Mouse (Mus musculus) megakaryocyte, adult 5-6 weeks (primary cell): ENCODE data around the gene Hs2st1. TPM values are rescaled to one million over a fixed set of nuclear protein-coding genes. Genes with fewer than 3 reads are reported as not detected.
A peak's percentile ranks its signal among the peaks of the same experiment; 100 is the strongest.

Experiments used
- ATAC-seq: 2 replicates; pipeline ENCODE4 v1.8.0; 2016; ENCODE audit warnings: mild to moderate bottlenecking, inconsistent platforms; ENCODE audit not compliant: poor library complexity, severe bottlenecking
- total RNA-seq, 2 experiments: library from RNA; stranded (forward) in 1 of 2; stranded (reverse) in 1 of 2; fragments of 153-499, 151-499 nt in 1 of 2; fragments of 221-1000, 200-1000 nt in 1 of 2; gene quantifications; 2 replicates each; pipeline versions ENCODE4 v1.2.3 to v1.2.4; 2015 to 2017

Hs2st1 gene
- total RNA-seq, 2 experiments from 2014 or later = 9.8 to 10.5 TPM

DNA sequence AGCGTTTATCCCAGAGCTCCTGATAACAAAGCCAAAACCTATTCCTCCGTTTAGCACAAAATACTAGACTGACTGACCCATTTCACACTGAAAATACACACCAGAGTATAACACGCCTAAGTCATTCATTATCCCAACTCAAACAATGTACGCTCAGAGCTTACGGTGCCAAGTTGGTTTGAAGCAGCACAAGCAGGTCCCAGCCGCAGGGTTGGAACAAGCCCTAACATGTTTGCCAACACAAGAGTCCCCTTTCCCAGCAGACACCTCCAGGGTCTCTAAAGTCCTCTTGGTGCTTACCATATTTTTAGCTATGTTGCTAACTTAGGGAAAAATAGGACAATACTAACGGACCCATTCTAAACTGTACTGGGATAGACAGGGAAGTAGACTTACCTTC, 14.8 kb downstream of the Hs2st1 start:
- no peak for ATAC-seq

DNA sequence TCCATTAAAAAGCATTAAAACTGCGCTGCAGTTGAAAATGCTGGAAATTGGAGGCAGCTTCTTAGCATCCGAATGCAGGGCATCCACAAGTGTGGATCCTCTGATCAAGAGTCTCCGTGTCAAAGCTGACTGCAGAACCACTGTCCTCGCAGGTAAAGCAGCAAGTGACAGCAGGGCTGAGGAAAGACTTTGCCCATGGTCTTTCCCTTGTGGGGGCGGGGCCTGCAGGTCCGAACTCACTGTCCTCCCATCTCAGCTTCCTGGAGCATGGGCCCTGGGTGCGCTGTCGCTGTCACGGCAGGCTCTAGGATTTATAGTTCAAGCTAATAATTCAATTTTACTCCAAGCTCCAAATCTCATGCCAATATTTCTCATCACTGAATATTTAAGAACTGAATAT, 15.5 kb downstream of the Hs2st1 start:
- ATAC-seq = no peak

DNA sequence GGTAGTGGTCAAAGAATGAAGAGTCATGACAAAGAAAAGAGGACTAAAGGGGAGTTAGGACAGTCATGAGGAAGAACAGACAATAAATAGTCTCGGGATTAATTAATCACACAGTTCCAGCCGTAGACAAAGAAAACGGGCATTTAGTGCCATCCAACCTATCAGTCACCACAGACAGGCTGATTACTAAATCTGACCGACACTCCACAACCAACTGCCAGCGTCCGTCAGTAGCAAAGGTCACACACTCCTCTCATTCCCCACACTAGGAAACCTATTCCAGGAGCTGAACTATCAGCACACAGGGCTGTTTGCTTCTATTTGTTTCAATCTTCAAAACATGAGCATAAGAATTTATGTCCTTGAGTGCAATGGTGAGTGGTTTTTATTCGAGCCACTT, 16.0 kb downstream of the Hs2st1 start:
- ATAC-seq = no peak

DNA sequence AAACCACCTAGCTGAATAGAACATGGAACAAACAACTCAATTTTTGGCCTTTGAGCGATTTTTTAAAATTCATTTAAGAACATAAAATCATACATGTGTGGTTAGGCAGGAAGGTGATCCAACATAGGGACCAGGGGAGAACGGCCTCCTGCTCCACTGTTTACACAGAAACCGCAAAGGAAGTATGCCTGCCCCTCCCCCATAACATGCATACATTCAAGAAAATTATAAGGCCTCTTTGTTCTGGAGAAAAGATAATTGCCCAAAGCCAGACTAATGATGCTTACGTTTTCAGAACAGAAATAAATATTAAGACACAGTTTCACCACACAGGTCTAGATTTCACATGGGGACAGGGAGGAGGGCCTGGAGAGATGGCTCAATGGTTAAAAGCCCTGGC, 18.6 kb downstream of the Hs2st1 start:
- no peak for ATAC-seq

DNA sequence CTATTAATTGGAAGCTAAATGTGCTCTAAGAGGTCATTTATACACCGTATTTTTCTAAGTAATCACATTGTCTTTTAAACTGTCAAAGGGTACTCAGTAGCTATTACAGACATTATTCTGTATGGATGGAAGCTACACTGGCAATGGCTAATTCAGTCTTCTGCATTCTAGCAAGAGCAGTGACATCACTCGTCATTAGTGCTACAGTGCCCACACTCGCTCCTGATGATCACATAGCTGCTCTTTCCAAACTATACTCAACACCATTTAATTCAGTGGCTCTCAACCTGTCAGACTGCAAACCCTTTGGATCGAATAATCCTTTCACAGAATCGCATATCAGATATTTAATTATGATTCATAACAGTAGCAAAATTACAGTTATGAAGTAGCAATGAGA, 19.3 kb downstream of the Hs2st1 start:
- no peak for ATAC-seq

DNA sequence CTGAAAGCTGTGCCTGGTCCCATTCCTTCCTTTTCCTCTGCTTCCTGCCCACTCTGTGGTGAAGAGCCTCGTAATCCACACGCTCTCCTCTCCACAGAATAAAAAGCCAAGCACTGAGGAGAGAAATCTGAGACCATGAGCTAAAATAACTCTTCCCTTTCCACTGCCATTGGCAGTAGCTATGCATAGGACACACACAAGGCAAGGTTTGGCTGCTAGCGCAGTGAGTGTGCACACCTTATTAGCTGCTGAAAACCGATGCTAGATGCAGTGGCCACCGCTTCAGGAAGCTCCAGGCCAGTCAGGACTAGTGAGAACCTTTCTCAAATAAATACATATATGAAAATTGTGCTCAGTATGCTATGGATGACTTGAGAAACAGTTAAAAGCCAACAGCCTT, 19.9 kb downstream of the Hs2st1 start:
- ATAC-seq = no peak

DNA sequence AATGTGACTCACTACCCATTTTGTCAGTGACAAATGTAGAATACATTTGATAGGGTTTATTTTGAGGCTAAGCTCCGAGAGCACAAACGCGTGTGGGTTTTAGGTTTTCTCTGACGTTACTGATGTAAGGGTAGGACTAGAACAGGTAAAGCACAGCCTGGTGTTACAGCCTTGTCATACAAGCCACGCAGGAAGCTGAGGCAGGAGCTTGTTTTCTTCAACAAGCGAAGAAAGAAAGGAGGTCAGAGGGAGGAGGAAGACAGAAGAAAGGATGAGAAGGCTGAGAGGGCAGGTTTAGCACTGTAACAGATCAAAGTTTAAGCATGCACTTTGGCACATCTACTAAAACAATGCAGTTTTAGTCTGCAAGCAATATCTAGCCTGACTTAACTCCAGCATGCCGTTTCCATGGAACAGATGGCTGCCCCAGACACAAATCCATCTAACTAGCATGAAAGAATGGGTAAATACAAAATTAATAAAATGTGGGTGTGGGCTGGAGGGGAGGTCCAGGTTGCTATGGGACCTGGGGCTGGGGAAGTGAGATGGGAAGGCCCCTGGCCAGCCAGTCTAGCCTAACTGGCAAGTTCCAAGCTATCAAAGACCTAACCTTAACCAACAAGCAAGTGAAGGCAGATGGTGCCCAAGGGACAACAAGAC, 21.7 kb downstream of the Hs2st1 start:
- ATAC-seq = no peak

DNA sequence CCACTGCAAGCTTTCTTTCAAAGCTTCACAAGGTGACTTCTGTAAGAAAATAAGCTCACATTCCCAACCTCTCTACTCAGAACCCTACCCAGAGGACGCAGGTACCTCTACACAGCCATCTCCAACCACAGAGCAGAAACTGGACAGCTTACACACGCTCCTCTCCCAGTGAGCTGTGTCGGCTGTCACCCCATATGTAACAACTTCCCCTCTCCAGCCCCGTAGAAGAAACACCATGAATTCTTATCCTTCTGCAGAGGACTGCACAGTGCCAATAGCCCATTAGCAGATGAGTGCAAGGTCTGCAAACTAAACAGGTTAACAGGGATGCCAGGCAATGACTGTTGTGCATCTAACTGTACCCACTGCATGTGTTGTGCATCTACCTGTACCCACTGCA, 23.5 kb downstream of the Hs2st1 start:
- peak; percentile 56; the same call in 1 of the 2 replicates for ATAC-seq

DNA sequence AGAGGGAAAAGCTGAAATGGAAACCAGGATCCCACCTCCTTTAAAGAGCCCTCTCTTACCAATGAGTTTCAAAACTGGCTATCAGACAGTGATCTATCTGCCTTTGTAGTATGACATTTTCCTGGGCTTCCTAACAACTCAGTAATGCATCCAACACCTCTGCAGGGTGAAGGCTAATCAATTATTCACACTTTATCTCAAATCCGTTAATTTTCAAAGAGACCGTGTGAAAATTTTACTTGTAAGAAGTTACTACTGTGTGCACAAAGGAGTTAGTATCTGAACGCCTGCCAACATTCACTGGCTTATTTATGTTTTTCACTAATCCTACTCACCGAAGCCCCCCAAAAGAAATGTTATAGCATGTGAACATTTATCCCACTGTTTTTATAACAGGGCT, 24.1 kb downstream of the Hs2st1 start:
- ATAC-seq = no peak

DNA sequence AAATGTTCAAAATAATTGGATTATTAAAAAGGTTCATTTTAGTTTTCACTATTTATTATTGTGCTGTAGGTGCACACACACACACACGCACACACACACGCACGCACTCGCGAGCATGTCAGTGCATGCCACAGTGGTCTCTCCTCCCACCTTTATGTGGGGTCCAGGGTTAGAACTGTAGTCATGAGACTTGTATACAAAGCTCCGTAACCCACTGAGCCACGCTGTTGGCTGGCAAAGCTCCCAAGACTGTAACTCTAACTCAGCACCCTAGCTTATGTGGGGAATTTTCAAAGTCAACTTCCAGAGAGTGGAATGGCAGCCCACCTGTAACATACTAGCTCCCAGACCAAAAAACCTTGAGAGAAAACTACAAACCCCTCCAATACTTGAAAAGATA, 24.8 kb downstream of the Hs2st1 start:
- no peak for ATAC-seq

DNA sequence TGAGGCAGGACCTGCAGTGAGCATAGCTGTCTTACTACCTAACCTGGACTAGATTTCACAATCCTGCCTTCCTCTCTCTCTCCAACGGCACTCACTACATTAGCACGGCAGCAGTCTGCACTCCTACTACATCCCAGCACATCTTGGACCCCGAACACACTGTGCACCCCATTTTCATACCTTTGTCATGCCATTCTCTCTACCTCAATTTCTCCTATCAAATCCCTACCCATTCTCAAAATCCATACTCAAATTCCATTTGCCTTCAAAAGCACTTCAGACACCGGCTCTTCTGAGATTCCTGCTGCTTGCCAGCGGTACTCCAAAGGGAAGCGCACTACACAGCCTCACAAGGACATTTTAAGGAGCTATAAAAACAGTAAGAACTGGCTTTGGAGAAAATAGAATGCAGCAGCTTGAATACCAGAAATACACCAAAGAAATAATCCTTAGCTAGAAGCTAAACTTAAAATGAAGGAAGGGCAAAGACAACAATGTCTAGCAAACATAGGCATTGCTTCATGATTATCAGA, 28.0 kb downstream of the Hs2st1 start:
- ATAC-seq = no peak

DNA sequence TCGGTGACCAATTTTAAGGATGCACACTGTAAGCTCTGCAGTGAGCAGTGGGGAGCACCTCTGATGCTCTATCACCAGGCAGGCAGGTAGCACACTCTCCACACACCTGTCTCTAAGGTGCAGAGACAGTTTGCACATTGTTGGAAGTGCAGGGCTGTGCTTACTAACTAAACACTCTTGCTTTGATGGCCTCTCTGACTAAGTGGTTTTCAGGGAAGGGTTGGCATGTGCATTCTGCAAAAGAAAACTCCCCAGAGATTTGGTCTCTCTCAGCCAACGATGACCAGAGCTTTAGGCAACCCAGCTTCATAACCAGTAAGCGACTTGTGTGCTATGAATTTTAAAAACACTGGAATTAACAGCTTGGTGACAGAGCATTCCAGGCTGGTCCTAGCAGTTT, 29.2 kb downstream of the Hs2st1 start:
- no peak for ATAC-seq

DNA sequence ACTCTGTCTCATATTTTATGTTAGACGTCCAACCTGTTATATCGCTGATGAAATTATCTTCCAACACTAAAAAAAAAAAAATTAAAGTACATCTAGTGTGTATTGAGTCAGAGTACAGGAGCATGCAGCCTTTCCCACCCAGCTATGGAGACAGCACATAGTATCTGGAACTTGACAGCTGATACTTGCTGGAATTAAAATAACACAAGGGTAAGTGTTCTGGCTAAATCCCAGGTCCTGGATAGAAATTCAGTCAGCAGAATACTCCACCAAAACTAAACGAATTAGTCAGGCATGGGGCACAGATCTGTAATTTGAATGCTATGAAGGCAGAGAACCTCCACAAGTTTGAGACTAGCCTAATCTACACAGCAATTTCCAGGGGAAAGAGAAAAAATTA, 30.9 kb downstream of the Hs2st1 start:
- no peak for ATAC-seq

DNA sequence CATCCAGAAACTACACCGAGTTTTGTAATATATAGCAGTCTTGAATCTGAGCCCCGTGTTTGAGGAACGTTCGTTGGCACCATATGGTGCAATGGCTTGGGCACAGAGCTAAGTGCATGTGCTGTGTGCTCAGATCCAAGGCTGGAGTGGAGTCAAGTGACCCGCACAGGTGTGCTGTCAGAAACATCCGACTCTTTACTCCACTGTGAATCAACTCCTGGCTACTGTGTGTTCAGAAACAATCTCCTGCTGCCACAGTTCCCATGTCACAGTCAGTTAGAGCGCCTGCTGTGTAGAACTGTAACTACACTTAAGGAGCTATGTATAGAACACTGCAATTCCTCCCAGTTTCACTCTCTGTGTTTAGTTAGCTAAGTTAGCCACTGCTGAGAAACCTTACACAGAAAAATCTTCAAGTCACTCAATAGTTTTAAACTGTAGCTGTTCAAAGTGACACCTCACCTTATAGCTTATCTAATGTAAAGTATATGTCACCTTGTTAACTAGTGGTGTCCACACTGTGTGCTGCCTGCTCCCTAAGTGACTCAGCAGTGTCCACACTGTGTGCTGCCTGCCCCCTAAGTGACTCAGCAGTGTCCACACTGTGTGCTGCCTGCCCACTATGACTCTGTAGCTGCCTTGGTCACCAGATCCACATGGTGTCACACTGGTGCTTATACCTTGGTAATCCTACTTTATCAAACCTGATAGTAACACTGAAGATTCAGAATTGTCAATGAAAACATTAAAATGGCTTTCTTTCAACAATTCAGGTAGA, 32.7 kb downstream of the Hs2st1 start:
- peak; percentile 59 for ATAC-seq

DNA sequence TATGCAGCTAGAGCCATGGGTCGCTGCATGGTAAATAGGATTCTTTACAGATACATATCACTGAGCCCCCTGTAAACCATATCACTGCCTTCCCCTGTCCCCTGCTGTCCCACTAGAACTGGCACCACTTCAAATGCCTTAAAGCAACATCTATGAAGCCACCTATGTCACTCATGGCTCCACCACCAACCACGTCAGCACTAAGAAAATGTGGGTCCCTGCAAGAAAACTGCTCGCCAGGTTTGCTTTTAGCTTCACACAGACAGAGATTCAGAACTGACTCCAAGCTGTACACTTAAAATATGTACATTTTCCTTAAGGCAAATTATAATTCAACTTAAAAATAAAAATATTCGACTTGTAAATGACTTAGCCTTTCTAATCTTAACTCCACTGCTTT, 34.9 kb downstream of the Hs2st1 start:
- no peak for ATAC-seq

DNA sequence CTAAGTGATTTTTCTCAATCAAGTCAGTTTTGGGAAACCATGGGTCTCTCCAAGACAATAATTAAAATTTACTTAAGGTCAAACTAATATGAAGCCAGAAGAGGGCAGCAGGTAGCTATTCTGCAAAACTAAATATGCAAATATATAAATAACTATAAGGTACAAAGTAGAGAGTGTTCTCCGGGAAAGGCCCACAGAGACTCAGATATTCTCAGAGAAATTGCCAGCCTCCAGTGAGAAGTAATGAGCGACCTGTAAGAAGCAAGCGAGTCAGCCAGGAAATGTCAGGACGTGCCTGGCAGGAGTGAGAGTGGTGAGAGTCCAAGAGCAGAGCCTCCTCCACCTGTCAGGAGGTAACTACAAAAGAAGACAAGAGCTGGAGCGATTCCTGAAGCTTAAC, 39.0 kb downstream of the Hs2st1 start:
- ATAC-seq = no peak

DNA sequence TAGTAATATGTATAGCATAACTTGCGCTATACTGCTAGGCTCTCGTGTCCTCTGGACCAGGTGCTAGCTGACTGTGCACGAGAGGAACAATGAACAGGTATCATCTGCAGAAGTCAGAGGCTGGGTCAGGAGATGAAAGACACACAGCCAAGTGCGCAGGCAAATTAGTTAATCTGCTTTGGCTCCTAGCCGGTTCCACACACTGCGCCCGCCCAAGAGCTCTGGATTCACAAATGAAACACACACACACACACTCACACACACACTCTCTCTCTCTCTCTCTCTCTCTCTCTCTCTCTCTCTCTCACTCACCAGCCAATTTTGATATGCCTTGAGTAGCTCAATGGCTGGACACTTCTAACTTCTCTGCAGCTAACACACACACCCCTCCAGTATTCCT, 42.1 kb downstream of the Hs2st1 start:
- no peak for ATAC-seq

DNA sequence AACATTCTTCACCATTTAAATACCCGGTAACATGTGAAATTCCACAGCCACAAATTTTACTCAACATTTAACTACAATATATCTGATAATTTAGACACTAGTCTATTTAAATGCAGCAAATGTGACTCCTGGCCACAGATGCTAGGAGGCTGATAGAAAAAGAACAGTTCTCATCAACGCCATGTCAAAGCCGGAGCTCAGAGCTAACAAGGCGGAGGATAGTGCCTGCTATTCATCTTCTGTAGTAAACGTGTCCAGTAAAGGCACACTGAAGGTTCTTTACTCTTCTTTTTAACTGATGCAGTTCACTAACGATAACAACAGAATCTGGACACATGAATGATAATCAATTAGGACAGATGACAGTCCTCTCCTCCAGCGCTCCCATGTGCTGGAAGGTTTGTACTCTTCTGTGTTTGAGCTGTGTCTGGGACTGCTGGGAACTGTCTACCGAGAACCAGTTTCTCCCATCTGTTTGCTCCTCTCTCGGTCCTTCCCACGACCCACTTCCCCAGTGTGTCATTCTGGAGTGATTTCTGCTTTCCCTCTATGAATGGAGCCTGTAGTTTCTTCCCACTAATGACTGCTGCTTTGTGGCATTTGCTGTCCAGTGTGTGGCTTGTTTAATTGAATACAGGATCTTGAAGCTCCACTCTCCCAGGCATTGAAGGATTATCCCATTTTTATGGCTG, 50.3 kb downstream of the Hs2st1 start:
- ATAC-seq = no peak

DNA sequence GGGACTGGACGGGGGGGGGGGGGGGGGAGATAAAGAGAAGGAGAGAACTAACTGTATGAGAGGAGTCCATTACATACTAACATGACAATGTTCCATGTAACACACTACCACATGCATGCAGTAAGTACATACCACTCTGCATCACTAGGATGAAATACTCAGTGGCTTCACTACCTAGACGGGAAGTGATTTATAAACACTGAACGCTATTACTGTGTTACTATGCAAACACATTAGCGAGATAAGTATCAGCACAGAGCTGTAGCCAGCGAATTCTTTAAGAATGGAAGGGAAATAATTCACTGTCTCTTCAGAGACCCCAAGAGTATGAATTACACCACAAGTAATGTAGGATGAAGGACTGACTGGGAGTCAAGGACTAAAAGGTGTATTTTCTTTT, 51.1 kb downstream of the Hs2st1 start:
- no peak for ATAC-seq

DNA sequence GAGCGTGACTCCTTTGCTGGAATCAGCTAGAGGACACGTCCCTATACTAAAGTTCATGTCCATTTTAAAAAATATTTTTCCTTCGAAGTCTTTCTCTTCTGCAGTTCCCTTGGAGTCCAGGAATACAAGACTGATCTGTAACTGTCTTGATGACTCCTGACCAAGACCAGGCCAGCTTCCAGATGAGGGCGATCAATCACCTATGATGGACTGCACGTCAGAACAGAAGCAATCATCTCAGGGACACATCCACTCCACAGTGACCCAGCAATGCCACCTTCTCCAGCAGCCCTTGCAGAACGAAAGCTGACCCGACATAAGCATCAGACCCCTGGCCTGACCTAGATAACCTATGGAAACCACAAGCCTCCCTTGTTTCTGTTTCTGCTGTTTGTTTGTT, 54.7 kb downstream of the Hs2st1 start:
- no peak for ATAC-seq

DNA sequence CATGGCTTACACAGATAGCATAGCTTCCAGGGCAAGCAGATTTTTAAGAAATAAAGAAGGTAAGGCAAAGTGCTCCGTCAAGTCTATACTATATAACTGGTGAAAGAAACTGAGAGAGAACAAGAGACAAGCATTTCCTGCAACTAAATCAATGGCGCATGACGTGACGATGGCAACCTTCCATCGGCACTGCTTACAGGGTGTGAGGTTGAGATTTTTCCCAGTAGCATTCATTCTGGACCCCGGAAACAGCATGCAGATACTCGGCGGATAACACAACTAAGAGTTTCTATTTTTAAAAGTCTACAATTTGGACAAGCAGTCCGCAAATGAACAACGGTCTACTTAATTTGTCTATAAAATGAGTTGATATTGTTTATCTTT, 55.9 kb downstream of the Hs2st1 start:
- no peak for ATAC-seq
